Mouse (Mus musculus) liver, embryonic 14.5 days (tissue): Measurements from ENCODE around the gene Fam124b. TPM values are rescaled to one million over a fixed set of nuclear protein-coding genes. Genes with fewer than 3 reads are reported as not detected.

Experiments
- ATAC-seq: fragments of 200-750 bp; cut with Nextera tagmentation; 2 replicates; pipeline ENCODE4 v1.8.0; 2017; ENCODE audit warnings: moderate number of reproducible peaks, mild to moderate bottlenecking, moderate library complexity; ENCODE audit not compliant: insufficient read depth
- DNase-seq, 3 experiments: peaks; one replicate each; pipeline ENCODE4 v3.0.0-alpha.2; 2012 to 2013; ENCODE audit warnings: low read depth in 3 of 3, low spot score in 3 of 3
- H3K27ac ChIP-seq: fragments of 300-500 bp; sonication (generic); 2 replicates; pipeline ENCODE4 v1.5.1; 2014; ENCODE audit warnings: moderate library complexity, mild to moderate bottlenecking, control low read depth, inconsistent platforms
- H3K27me3 ChIP-seq: fragments of 300-500 bp; sonication (generic); 2 replicates; pipeline ENCODE4 v1.6.1; 2014; ENCODE audit warnings: mild to moderate bottlenecking, low read length, moderate library complexity; ENCODE audit not compliant: control insufficient read depth, insufficient read depth
- H3K36me3 ChIP-seq: fragments of 300-500 bp; sonication (generic); replicated peaks from 2 replicates; pipeline ENCODE4 v1.6.1; 2014; ENCODE audit warnings: low read depth; ENCODE audit not compliant: control insufficient read depth, insufficient read depth
- H3K4me1 ChIP-seq, 2 experiments: fragments of 200-500 bp in 1 of 2; fragments of 300-500 bp in 1 of 2; sonication (generic) in 1 of 2; replicated peaks; 2 replicates each; pipeline ENCODE4 v1.6.1; 2012 to 2014; ENCODE audit warnings: antibody characterized with exemption in 1 of 2, inconsistent platforms in 1 of 2, low read length in 1 of 2; ENCODE audit not compliant: control insufficient read depth in 2 of 2, insufficient read depth in 2 of 2
- H3K4me2 ChIP-seq: fragments of 300-500 bp; sonication (generic); 2 replicates; pipeline ENCODE4 v1.6.1; 2014; ENCODE audit warnings: low read depth, mild to moderate bottlenecking, control low read depth, moderate library complexity
- H3K4me3 ChIP-seq, 2 experiments: fragments of 200-500 bp in 1 of 2; fragments of 300-500 bp in 1 of 2; sonication (generic) in 1 of 2; 2 replicates each; pipeline ENCODE4 v1.5.1; 2012 to 2014; ENCODE audit warnings: low read depth in 2 of 2, low read length in 2 of 2, mild to moderate bottlenecking in 2 of 2, control low read depth in 1 of 2, inconsistent platforms in 1 of 2, moderate library complexity in 1 of 2; ENCODE audit not compliant: insufficient read depth in 1 of 2
- H3K9ac ChIP-seq: fragments of 300-500 bp; sonication (generic); replicated peaks from 2 replicates; pipeline ENCODE4 v1.6.1; 2014; ENCODE audit warnings: mild to moderate bottlenecking, control low read depth, moderate library complexity
- H3K9me3 ChIP-seq: fragments of 300-500 bp; sonication (generic); 2 replicates; pipeline ENCODE4 v1.6.1; 2016; ENCODE audit warnings: low read length, mixed read lengths; ENCODE audit not compliant: control insufficient read depth
- CTCF ChIP-seq: IDR thresholded peaks from 2 replicates; pipeline ENCODE4 v1.5.1; 2016; ENCODE audit warnings: antibody characterized with exemption, low read depth, control low read depth
- EP300 ChIP-seq: IDR thresholded peaks from 2 replicates; pipeline ENCODE4 v1.6.1; 2016; ENCODE audit warnings: antibody characterized with exemption, low read depth
- WGBS: fragments of 180-500 bp; shearing (Covaris S2); extraction: QIAGEN DNeasy Blood & Tissue Kit; methylation state at CpG from one replicate; pipeline ENCODE4 v1.1.7; 2014; ENCODE audit not compliant: insufficient replicate concordance; 5-methylcytosine and 5-hydroxymethylcytosine counted together
- polyA plus RNA-seq, 2 experiments: library from polyadenylated mRNA; depleted of rRNA in 1 of 2; stranded (reverse) in 1 of 2; unstranded in 1 of 2; fragments of >200 nt; fragmentation: Nextera tagmentation in 1 of 2; extraction: Ambion mirVana in 1 of 2; gene quantifications; 2 replicates each; pipeline versions ENCODE4 v1.2.1 to v1.2.3; 2012 to 2014

The Fam124b gene
- not detected in 2 replicates for polyA plus RNA-seq (2012; rRNA removed)
- not detected in 2 replicates for polyA plus RNA-seq (2014; fragmentation: Nextera tagmentation; extraction: Ambion mirVana)

- H3K36me3 ChIP-seq: no peaks in the 10 kb centered on the region
- H3K9me3 ChIP-seq: no peaks in the 10 kb centered on the region
- no peak within 1 kb of the TSS for H3K27ac ChIP-seq
- H3K27me3 ChIP-seq: no peaks in the 10 kb centered on the region
- no peaks in the 10 kb centered on the region for H3K4me1 ChIP-seq
- no peak for DNase-seq
- no peak within 1 kb of the TSS for H3K4me3 ChIP-seq
- no peak within 1 kb of the TSS; the same call in 1 of the 2 replicates for H3K4me2 ChIP-seq
- WGBS: 29% methylated on average over 6 of the region's 6 CpGs
- ATAC-seq: no peak
- TF ChIP-seq CTCF (no peak), EP300 (no peak)
- H3K9ac ChIP-seq: no peak within 1 kb of the TSS
These were observed at the start of gene Fam124b for GRCm38 (mm10) chr1:80218268-80218667. Gene Fam124b (minus strand): TSS chr1:80218473.

GRCm38 (mm10) chr1:80260443-80260842, 42.2 kb upstream of the Fam124b start:
- H3K27ac ChIP-seq: no peak overlapping the region
- TF ChIP-seq EP300 (no peak), CTCF (no peak)
- ATAC-seq (no peak), DNase-seq (no peak)
- no peak overlapping the region for H3K9ac ChIP-seq
- H3K9me3 ChIP-seq: no peaks in the 10 kb centered on the region
- no peak overlapping the region for H3K4me3 ChIP-seq
- no peaks in the 10 kb centered on the region for H3K36me3 ChIP-seq
- 71% methylated on average over 1 of the region's 1 CpGs for WGBS
- H3K4me1 ChIP-seq: no peaks in the 10 kb centered on the region
- H3K4me2 ChIP-seq: no peak overlapping the region
- H3K27me3 ChIP-seq: no peaks in the 10 kb centered on the region

GRCm38 (mm10) chr1:80258632-80259031, 40.4 kb upstream of the Fam124b start:
- H3K27ac ChIP-seq: no peak overlapping the region
- H3K4me1 ChIP-seq: no peaks in the 10 kb centered on the region
- no peak for DNase-seq
- H3K4me2 ChIP-seq: no peak overlapping the region
- no peaks in the 10 kb centered on the region for H3K36me3 ChIP-seq
- no peaks in the 10 kb centered on the region for H3K27me3 ChIP-seq
- 83% methylated on average over 4 of the region's 4 CpGs for WGBS
- H3K4me3 ChIP-seq: no peak overlapping the region
- no peak for TF ChIP-seq EP300
- no peak for TF ChIP-seq CTCF
- ATAC-seq: no peak
- H3K9ac ChIP-seq: no peak overlapping the region
- H3K9me3 ChIP-seq: no peaks in the 10 kb centered on the region

- Histone ChIP-seq H3K4me3 (no peak overlapping the region), H3K9ac (no peak overlapping the region), H3K27ac (no peak overlapping the region), H3K4me1 (no peaks in the 10 kb centered on the region), H3K27me3 (no peaks in the 10 kb centered on the region), H3K4me2 (no peak overlapping the region), H3K36me3 (no peaks in the 10 kb centered on the region), H3K9me3 (no peaks in the 10 kb centered on the region)
- ATAC-seq (no peak), DNase-seq (no peak)
- TF ChIP-seq EP300: no peak
These were observed 35.0 kb upstream of the Fam124b start for GRCm38 (mm10) chr1:80253309-80253708.

- 64% methylated on average over 5 of the region's 5 CpGs for WGBS
- H3K9me3 ChIP-seq: no peaks in the 10 kb centered on the region
- no peaks in the 10 kb centered on the region for H3K27me3 ChIP-seq
- no peak overlapping the region for H3K27ac ChIP-seq
- DNase-seq: no peak
- no peak overlapping the region for H3K4me3 ChIP-seq
- H3K4me1 ChIP-seq: no peaks in the 10 kb centered on the region
- no peaks in the 10 kb centered on the region for H3K36me3 ChIP-seq
- no peak overlapping the region for H3K9ac ChIP-seq
- TF ChIP-seq CTCF (no peak), EP300 (no peak)
- ATAC-seq: no peak
- no peak overlapping the region for H3K4me2 ChIP-seq
These were observed 32.0 kb upstream of the Fam124b start for GRCm38 (mm10) chr1:80250247-80250646.
